Mouse (Mus musculus) MEL (cell line): ENCODE data around the gene Clint1.

Experiments used
- CTCF ChIP-seq, 3 experiments: IDR thresholded peaks in 2 of 3; conservative IDR thresholded peaks in 1 of 3; 2 replicates each; pipeline ENCODE4 v1.5.1; 2011 to 2012; ENCODE audit warnings: low read length in 3 of 3, low read depth in 2 of 3, mild to moderate bottlenecking in 2 of 3, improper control_type of control experiment in 1 of 3, inconsistent platforms in 1 of 3, mixed read lengths in 1 of 3, moderate library complexity in 1 of 3; ENCODE audit not compliant: control insufficient read depth in 1 of 3, insufficient read depth in 1 of 3, poor library complexity in 1 of 3, severe bottlenecking in 1 of 3
- ETS1 ChIP-seq: IDR thresholded peaks from 2 replicates; pipeline ENCODE4 v1.6.1; 2012; ENCODE audit warnings: low read depth, mild to moderate bottlenecking, inconsistent platforms, low read length, improper control_type of control experiment, moderate library complexity
- GATA1 ChIP-seq: IDR thresholded peaks from 2 replicates; pipeline ENCODE4 v1.6.1; 2011; ENCODE audit warnings: low read depth, low read length, improper control_type of control experiment
- MAFK ChIP-seq: IDR thresholded peaks from 2 replicates; pipeline ENCODE4 v1.6.1; 2011; ENCODE audit warnings: low read depth, mild to moderate bottlenecking, low read length, improper control_type of control experiment, borderline replicate concordance
- MAZ ChIP-seq: IDR thresholded peaks from 2 replicates; pipeline ENCODE4 v1.6.1; 2012; ENCODE audit warnings: low read depth, mild to moderate bottlenecking, inconsistent platforms, low read length, improper control_type of control experiment
- POLR2A ChIP-seq, 2 experiments: IDR thresholded peaks; 2 replicates each; pipeline ENCODE4 v1.6.1; 2011 to 2012; ENCODE audit warnings: low read length in 2 of 2, mild to moderate bottlenecking in 2 of 2, control low read depth in 1 of 2, improper control_type of control experiment in 1 of 2, low read depth in 1 of 2, moderate library complexity in 1 of 2; ENCODE audit not compliant: control insufficient read depth in 1 of 2, insufficient read depth in 1 of 2, poor library complexity in 1 of 2
- POLR2AphosphoS2 ChIP-seq: IDR thresholded peaks from 2 replicates; pipeline ENCODE4 v1.6.1; 2011; ENCODE audit warnings: low read length, improper control_type of control experiment
- RAD21 ChIP-seq: IDR thresholded peaks from 2 replicates; pipeline ENCODE4 v1.6.1; 2011; ENCODE audit warnings: mild to moderate bottlenecking, low read depth, low read length, improper control_type of control experiment

DNA sequence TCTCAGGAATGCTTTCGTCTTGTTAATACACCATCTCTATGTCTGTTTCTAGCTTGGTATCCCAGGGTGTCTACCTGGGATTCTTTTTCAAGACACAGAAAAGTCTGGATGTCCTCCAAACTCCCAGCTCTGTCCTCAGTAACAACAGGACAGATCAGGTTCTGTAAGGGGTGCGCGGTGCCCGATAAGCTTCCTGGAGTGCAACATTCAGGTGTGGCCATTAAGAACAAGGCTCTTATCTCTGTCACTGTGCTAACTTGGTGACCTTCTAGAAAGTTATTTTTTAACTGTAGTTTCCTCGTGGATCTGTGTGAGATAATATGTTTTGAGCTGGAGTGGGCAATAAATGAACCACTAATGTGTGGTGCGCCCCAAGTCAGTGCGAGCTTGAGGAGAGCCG is 41.0 kb upstream of the Clint1 start:
- no peak for TF ChIP-seq RAD21
- TF ChIP-seq MAZ, result no peak
- TF ChIP-seq ETS1, result no peak
- no peak for TF ChIP-seq MAFK
- no peak for TF ChIP-seq CTCF (IDR thresholded peaks at IDR 0.05 in 2 of 3, conservative IDR thresholded peaks at IDR 0.05 in 1 of 3; ENCODE audit: control insufficient read depth in 1 of 3, insufficient read depth in 1 of 3, low read depth in 2 of 3, low read length in 3 of 3, poor library complexity in 1 of 3, severe bottlenecking in 1 of 3)
- TF ChIP-seq POLR2AphosphoS2, result no peak
- TF ChIP-seq GATA1, result peak; percentile 61
- TF ChIP-seq POLR2A (IDR thresholded peaks at IDR 0.05; ENCODE audit: control insufficient read depth in 1 of 2, insufficient read depth in 1 of 2, low read depth in 1 of 2, low read length in 2 of 2, poor library complexity in 1 of 2), result no peak
